Mouse (Mus musculus): Measurements from ENCODE around the gene Lypla2. TPM values are rescaled to one million over a fixed set of nuclear protein-coding genes. Genes with fewer than 3 reads are reported as not detected.
A peak's percentile ranks its signal among the peaks of the same experiment; 100 is the strongest.
"Not testable (repeated sequence)": the region's sequence is repeated elsewhere in the genome, so short reads cannot be mapped to it uniquely, and the experiment has no call there.

The Lypla2 gene
- polyA plus RNA-seq, 1 experiment from 2014 or later, result 201 TPM

DNA sequence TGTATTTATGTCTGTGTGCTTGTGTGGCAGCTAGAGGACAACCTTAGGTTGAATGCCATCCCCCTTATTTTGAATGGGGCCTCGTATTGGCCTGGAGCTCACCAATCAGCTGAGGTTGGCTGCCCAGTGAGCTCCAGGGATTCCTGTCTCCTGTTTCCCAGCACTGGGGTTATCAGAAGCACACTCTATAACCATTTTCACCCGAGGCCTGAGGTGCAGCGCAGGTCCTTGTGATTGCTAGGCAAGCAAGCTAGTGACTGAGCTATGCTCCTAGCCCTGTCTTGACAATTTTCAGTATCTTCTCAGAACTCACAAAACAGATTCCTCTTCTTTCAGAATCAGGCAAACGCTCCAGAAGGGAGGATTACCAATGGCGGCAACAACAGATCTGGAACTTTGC, 12.1 kb upstream of the Lypla2 start:
- Histone ChIP-seq H3K9ac (replicated peaks; ENCODE audit: low read length) (no peak overlapping the region), H3K4me3 (replicated peaks; ENCODE audit: low read depth, low read length) (no peak overlapping the region), H3K4me2 (ENCODE audit: low read length) (no peak overlapping the region), H3K27me3 (ENCODE audit: control insufficient read depth, insufficient read depth, low read length) (no peaks in the 10 kb centered on the region), H3K9me3 (ENCODE audit: control insufficient read depth, low read length) (no peaks in the 10 kb centered on the region), H3K4me1 (ENCODE audit: control insufficient read depth, insufficient read depth, low read length) (peaks cover 13% of the 10 kb centered on the region), H3K36me3 (ENCODE audit: control insufficient read depth, insufficient read depth, low read length) (peaks cover 18% of the 10 kb centered on the region), H3K27ac (replicated peaks; ENCODE audit: low read depth, low read length) (no peak overlapping the region)
- DNase-seq (no peak), ATAC-seq (ENCODE audit: low FRiP score, low TSS enrichment) (no peak)
- 87% methylated on average over 5 of the region's 5 CpGs for WGBS

DNA sequence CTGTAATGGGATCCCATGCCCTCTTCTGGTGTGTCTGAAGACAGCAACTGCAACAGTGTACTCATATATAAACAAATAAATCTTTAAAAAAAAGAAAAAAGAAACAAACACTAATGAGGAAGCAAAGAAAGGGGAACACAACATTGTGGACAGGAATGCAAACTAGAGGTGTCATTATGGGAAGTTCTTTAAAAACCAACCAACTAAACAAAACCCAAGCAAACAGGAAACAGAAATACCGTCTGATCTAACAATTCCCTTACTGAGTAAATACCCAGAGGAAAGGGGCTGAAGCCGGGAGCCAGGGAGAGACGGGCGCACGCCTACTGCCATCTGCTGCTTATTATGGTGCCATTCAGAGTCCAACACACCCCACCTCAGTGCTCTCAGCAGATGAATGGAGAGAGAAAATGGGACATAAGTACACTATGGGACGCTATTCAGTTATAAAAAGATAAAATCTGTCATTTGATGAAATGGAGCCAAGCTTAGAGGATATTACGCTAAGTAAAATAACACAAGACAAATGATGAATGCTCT, 9.2 kb upstream of the Lypla2 start:
- no peaks in the 10 kb centered on the region for H3K27me3 ChIP-seq (ENCODE audit: control insufficient read depth, insufficient read depth, low read length)
- H3K4me2 ChIP-seq (ENCODE audit: low read length), result no peak overlapping the region
- 82% methylated on average over 7 of the region's 7 CpGs for WGBS
- ATAC-seq (ENCODE audit: low FRiP score, low TSS enrichment) (no peak), DNase-seq (no peak)
- H3K9ac ChIP-seq (replicated peaks; ENCODE audit: low read length), result no peak overlapping the region
- H3K27ac ChIP-seq (replicated peaks; ENCODE audit: low read depth, low read length), result no peak overlapping the region
- no peak overlapping the region for H3K4me3 ChIP-seq (replicated peaks; ENCODE audit: low read depth, low read length)
- H3K4me1 ChIP-seq (ENCODE audit: control insufficient read depth, insufficient read depth, low read length), result peaks cover 9% of the 10 kb centered on the region
- no peaks in the 10 kb centered on the region for H3K9me3 ChIP-seq (ENCODE audit: control insufficient read depth, low read length)
- peaks cover 31% of the 10 kb centered on the region for H3K36me3 ChIP-seq (ENCODE audit: control insufficient read depth, insufficient read depth, low read length)

DNA sequence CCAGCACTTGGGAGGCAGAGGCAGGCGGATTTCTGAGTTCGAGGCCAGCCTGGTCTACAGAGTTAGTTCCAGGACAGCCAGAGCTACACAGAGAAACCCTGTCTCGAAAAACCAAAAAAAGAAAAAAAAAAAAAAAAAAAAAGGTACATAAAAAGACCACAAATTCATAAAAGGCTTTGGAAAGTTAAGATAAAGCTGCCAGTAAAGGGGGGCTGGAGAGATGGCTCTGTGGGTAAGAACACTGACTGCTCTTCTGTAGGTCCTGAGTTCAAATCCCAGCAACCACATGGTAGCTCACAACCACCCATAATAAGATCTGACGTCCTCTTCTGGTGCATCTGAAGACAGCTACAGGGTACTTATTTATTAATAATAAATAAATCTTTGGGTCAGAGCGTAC, 7.8 kb upstream of the Lypla2 start:
- DNase-seq; H3K27ac ChIP-seq (replicated peaks; ENCODE audit: low read depth, low read length); H3K9me3 ChIP-seq (ENCODE audit: control insufficient read depth, low read length); H3K27me3 ChIP-seq (ENCODE audit: control insufficient read depth, insufficient read depth, low read length); ATAC-seq (ENCODE audit: low FRiP score, low TSS enrichment); H3K9ac ChIP-seq (replicated peaks; ENCODE audit: low read length); H3K4me3 ChIP-seq (replicated peaks; ENCODE audit: low read depth, low read length); H3K4me1 ChIP-seq (ENCODE audit: control insufficient read depth, insufficient read depth, low read length); H3K4me2 ChIP-seq (ENCODE audit: low read length): not testable (repeated sequence)
- 96% methylated on average over 5 of the region's 5 CpGs for WGBS
- H3K36me3 ChIP-seq (ENCODE audit: control insufficient read depth, insufficient read depth, low read length), result peaks cover 43% of the 10 kb centered on the region

DNA sequence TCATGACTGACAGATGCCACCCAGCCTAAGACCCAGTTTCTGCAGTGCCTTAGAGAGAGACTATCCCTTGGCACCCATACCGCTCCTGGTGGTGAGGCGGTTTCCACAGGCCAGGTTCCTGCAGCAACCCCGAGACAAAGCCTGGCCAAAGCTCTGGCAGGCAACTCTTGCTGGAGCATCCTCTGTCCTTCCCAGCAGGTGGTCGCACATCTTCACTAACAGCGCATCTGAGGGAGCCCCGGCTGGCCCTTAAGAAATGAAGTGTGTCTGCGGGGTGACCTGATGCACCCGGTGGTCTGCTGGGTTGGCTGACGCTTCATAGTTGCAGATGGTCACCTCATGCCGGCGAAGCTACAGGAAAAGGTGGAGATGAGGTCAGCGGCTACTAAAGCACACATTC, 3.7 kb upstream of the Lypla2 start:
- H3K4me2 ChIP-seq (ENCODE audit: low read length), result no peak overlapping the region
- no peaks in the 10 kb centered on the region for H3K9me3 ChIP-seq (ENCODE audit: control insufficient read depth, low read length)
- no peak for ATAC-seq (ENCODE audit: low FRiP score, low TSS enrichment)
- no peaks in the 10 kb centered on the region for H3K27me3 ChIP-seq (ENCODE audit: control insufficient read depth, insufficient read depth, low read length)
- H3K27ac ChIP-seq (replicated peaks; ENCODE audit: low read depth, low read length), result no peak overlapping the region
- 95% methylated on average over 12 of the region's 12 CpGs for WGBS
- H3K36me3 ChIP-seq (ENCODE audit: control insufficient read depth, insufficient read depth, low read length), result peaks cover 39% of the 10 kb centered on the region
- DNase-seq, result no peak
- H3K4me1 ChIP-seq (ENCODE audit: control insufficient read depth, insufficient read depth, low read length), result peaks cover 10% of the 10 kb centered on the region
- no peak overlapping the region for H3K4me3 ChIP-seq (replicated peaks; ENCODE audit: low read depth, low read length)
- no peak overlapping the region for H3K9ac ChIP-seq (replicated peaks; ENCODE audit: low read length)

DNA sequence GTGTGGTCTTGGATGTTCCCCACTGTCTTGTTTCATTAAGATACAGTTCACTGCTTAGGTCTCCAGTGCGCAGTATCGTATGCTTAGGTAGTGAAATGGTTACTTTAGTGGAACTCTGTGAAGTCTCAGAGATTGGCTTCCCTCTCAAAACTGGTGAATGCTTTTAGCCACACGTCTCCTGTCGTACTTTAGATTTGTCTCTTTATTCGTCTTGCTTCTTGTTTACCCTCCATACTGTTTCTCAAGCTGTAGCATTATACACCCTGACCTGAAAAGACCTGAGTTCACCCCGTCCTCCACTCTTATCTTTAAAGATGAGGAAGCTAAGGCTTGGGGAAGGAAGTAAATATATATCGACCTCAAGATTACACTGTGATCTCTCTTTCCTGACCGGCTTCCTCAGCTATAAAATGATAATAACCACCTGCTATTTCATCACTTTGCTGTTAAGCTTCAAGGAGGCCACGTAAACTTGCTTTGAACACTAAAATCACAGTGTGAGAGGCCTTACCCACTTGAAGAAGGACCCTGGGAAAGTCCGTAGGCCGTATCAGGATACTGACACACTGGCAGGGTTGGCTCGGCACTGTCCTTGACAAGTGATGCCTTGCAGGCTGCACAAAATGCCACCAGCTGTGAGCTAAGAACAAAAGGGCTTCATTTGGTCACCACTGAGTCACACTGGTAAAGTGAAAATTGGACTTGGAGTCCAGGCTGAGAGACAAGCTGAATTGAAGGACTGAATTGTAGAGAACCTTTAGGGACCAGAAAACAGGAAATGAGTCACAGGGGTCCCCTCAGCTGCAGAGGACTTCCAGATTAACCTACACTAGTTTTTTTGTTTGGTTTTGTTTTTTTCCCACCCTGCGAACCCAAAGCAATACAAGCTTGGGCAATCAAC, 735 bp upstream of the Lypla2 start:
- H3K27me3 ChIP-seq (ENCODE audit: control insufficient read depth, insufficient read depth, low read length), result no peaks in the 10 kb centered on the region
- peak overlapping the region; percentile 91 for H3K4me3 ChIP-seq (replicated peaks; ENCODE audit: low read depth, low read length)
- ATAC-seq (ENCODE audit: low FRiP score, low TSS enrichment), result no peak
- H3K9ac ChIP-seq (replicated peaks; ENCODE audit: low read length), result no peak overlapping the region
- no peak for DNase-seq
- no peaks in the 10 kb centered on the region for H3K9me3 ChIP-seq (ENCODE audit: control insufficient read depth, low read length)
- H3K36me3 ChIP-seq (ENCODE audit: control insufficient read depth, insufficient read depth, low read length), result peaks cover 58% of the 10 kb centered on the region
- peak overlapping the region; percentile 84 for H3K4me2 ChIP-seq (ENCODE audit: low read length)
- H3K27ac ChIP-seq (replicated peaks; ENCODE audit: low read depth, low read length), result no peak overlapping the region
- peaks cover 12% of the 10 kb centered on the region for H3K4me1 ChIP-seq (ENCODE audit: control insufficient read depth, insufficient read depth, low read length)
- 73% methylated on average over 13 of the region's 13 CpGs for WGBS

DNA sequence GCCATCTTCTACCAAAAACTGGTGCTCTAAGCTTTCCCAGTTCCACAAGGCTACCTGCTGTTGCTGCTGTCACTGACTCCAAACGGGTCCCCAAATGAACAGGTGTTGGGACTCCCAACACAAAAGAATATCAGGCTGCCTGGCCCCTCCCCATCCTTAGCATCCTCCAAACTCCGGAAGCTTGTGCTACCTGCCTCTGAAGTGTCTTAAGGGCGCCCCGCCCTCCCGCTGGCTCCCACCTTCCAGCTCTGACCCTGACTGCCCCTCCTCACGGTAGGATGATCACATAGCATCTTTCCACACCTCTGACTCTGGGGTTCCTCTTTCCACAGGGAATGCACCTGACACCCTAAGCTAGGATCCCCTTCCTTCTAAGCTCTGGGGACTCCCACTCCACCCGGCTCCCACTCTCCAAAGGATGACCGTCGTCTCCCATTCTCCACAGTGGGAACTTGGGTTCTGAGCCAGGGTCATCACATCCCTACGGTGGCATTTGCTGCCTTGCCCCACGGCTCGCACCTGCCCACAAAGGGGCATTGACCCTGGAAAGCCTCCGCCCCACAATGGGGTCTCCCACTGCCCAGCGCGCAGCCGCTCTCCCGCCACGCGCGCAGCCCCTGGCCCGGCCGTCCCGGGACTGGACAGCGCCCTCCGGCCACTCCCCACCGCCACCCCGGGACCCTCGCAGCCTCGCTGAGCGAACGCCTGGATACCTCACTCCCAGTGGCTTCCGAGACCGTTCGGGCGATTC, 446 bp downstream of the Lypla2 start:
- Histone ChIP-seq H3K9ac (replicated peaks; ENCODE audit: low read length) (peak overlapping the region; percentile 90), H3K36me3 (ENCODE audit: control insufficient read depth, insufficient read depth, low read length) (peaks cover 66% of the 10 kb centered on the region), H3K4me2 (ENCODE audit: low read length) (peak overlapping the region; percentile 84), H3K4me3 (replicated peaks; ENCODE audit: low read depth, low read length) (peak overlapping the region; percentile 91), H3K9me3 (ENCODE audit: control insufficient read depth, low read length) (no peaks in the 10 kb centered on the region), H3K27me3 (ENCODE audit: control insufficient read depth, insufficient read depth, low read length) (no peaks in the 10 kb centered on the region), H3K27ac (replicated peaks; ENCODE audit: low read depth, low read length) (peak overlapping the region; percentile 70; the same call in 1 of the 2 replicates), H3K4me1 (ENCODE audit: control insufficient read depth, insufficient read depth, low read length) (peaks cover 12% of the 10 kb centered on the region)
- under 1% methylated on average over 35 of the region's 35 CpGs for WGBS
- no peak for DNase-seq
- peak; percentile 55 for ATAC-seq (ENCODE audit: low FRiP score, low TSS enrichment)

DNA sequence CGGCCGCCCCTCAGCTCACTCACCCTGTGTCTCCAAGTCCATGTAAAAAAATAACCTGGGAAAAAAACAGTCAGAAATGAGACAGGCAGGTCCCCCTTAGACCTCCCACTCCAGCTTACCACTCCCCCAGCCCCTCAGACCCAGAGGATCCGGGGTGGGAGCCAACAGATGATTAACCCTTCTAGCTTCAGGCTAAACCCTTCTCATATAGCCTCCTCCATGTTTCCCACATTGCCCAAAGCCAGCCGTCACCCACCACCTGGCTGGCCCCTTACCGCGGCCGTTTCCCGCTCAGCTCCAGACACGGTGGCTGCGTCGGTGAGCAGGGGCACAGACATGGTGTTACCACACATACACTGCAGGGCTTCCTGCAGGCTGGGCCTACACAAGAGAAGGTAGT, 1.8 kb downstream of the Lypla2 start:
- Histone ChIP-seq H3K4me1 (ENCODE audit: control insufficient read depth, insufficient read depth, low read length) (peaks cover 12% of the 10 kb centered on the region), H3K27me3 (ENCODE audit: control insufficient read depth, insufficient read depth, low read length) (no peaks in the 10 kb centered on the region), H3K27ac (replicated peaks; ENCODE audit: low read depth, low read length) (no peak overlapping the region), H3K4me2 (ENCODE audit: low read length) (no peak overlapping the region), H3K9me3 (ENCODE audit: control insufficient read depth, low read length) (no peaks in the 10 kb centered on the region), H3K9ac (replicated peaks; ENCODE audit: low read length) (no peak overlapping the region), H3K4me3 (replicated peaks; ENCODE audit: low read depth, low read length) (peak overlapping the region; percentile 91; the same call in 1 of the 2 replicates), H3K36me3 (ENCODE audit: control insufficient read depth, insufficient read depth, low read length) (peaks cover 67% of the 10 kb centered on the region)
- no peak for ATAC-seq (ENCODE audit: low FRiP score, low TSS enrichment)
- 91% methylated on average over 11 of the region's 11 CpGs for WGBS
- no peak for DNase-seq

DNA sequence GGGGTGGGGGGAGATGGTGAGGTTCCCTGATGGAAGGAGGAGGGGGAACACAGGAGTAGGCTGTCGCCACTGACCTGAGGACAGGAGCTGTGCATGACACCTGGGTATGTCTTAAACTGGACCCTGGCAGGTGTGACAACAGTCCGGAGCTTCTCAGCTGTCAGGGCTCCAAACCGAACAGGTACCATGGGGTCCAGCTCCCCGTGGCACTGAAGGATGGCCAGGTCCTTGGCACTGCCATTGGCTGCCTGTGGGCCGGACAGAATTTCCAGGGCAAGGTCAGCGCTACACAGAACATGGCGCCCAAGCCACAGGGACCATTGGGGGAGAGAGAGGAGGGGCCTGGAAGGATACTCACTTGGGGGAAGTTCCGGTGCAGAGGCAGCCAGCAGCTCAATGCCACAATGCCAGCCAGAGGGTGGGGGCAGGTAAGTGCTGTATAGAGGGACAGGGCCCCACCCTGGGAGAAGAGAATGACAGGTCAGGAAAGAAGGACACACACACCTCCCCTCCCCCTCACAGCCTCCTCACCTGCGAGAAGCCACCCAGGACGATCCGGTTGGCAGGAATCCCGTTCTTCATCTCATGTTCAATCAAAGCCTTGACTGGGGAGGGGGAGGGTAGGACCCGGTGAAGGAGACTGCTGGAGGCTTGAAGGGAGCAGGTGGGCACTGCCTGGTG, 3.2 kb downstream of the Lypla2 start:
- DNase-seq (no peak), ATAC-seq (ENCODE audit: low FRiP score, low TSS enrichment) (no peak)
- H3K27me3 ChIP-seq (ENCODE audit: control insufficient read depth, insufficient read depth, low read length), result no peaks in the 10 kb centered on the region
- no peak overlapping the region for H3K27ac ChIP-seq (replicated peaks; ENCODE audit: low read depth, low read length)
- no peaks in the 10 kb centered on the region for H3K9me3 ChIP-seq (ENCODE audit: control insufficient read depth, low read length)
- peaks cover 53% of the 10 kb centered on the region for H3K36me3 ChIP-seq (ENCODE audit: control insufficient read depth, insufficient read depth, low read length)
- no peak overlapping the region for H3K4me3 ChIP-seq (replicated peaks; ENCODE audit: low read depth, low read length)
- H3K4me1 ChIP-seq (ENCODE audit: control insufficient read depth, insufficient read depth, low read length), result peaks cover 16% of the 10 kb centered on the region
- 85% methylated on average over 13 of the region's 13 CpGs for WGBS
- no peak overlapping the region for H3K9ac ChIP-seq (replicated peaks; ENCODE audit: low read length)
- H3K4me2 ChIP-seq (ENCODE audit: low read length), result no peak overlapping the region

Data from midbrain, embryonic 14.5 days (tissue).